Mouse (Mus musculus) testis, adult 2 months (tissue): Measurements from ENCODE around the gene Slit3.

Experiments
- CTCF ChIP-seq: fragments of 200-500 bp; IDR thresholded peaks from 2 replicates; pipeline ENCODE4 v1.5.1; 2012; ENCODE audit warnings: low read depth, mild to moderate bottlenecking, inconsistent platforms, low read length, moderate library complexity; ENCODE audit not compliant: control insufficient read depth, insufficient read depth, insufficient replicate concordance
- POLR2A ChIP-seq: fragments of 200-500 bp; IDR thresholded peaks from 2 replicates; pipeline ENCODE4 v1.6.1; 2012; ENCODE audit warnings: low read depth, mild to moderate bottlenecking, inconsistent platforms, low read length, moderate library complexity; ENCODE audit not compliant: control insufficient read depth

DNA sequence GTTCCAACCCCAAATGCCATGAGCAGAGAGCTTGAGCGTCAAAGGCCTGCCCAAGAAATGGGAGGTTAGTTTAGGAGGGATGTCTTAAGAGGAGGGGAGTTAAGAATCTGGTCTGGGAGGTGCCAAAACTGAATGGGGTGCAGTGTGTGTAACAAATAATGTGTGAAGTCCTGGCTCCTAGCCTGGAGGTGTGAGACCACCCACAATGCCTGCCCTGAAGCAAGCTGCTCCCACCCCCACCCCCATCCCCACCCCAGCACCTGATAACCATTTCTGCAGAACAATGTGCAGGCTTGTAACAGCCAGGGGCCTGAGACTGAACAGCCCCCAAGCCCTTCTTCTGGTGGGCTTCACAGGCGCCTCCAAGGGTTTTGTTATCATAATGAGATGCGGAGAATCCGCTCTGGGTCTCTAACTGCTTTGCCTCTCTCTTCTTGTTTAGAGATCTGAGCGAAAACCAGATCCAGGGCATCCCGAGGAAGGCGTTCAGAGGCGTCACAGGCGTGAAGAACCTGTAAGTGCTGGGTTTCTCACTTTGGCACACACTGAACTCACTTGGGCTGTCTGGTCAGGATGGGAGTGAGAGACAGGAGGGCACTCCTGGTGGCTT lies 386.9 kb downstream of the Slit3 start:
- TF ChIP-seq POLR2A: no peak
- no peak for TF ChIP-seq CTCF
